Mouse (Mus musculus) myocyte (in vitro differentiated cells): ENCODE results near the gene Vav2.

ENCODE experiments used
- CEBPB ChIP-seq: IDR thresholded peaks from 2 replicates; pipeline ENCODE4 v1.6.1; 2011; ENCODE audit warnings: mild to moderate bottlenecking, moderate library complexity; ENCODE audit not compliant: poor library complexity, insufficient read depth, severe bottlenecking
- E2F4 ChIP-seq: IDR thresholded peaks from one replicate; pipeline ENCODE4 v1.6.1; 2011; ENCODE audit warnings: mild to moderate bottlenecking, control low read depth, moderate library complexity; ENCODE audit not compliant: insufficient read depth
- MAX ChIP-seq: IDR thresholded peaks from one replicate; pipeline ENCODE4 v1.6.1; 2011; ENCODE audit warnings: low read depth, mild to moderate bottlenecking, control low read depth
- MYOD1 ChIP-seq, 3 experiments: IDR thresholded peaks; one replicate each; pipeline ENCODE4 v1.6.1; 2011; ENCODE audit warnings: control low read depth in 2 of 3, low read depth in 2 of 3, mild to moderate bottlenecking in 2 of 3, moderate library complexity in 1 of 3; ENCODE audit not compliant: insufficient read length in 2 of 3, control insufficient read depth in 1 of 3
- MYOG ChIP-seq, 3 experiments: IDR thresholded peaks; one replicate each; pipeline ENCODE4 v1.6.1; 2011; ENCODE audit warnings: control low read depth in 2 of 3, low read depth in 2 of 3, mild to moderate bottlenecking in 2 of 3; ENCODE audit not compliant: insufficient read length in 2 of 3, control insufficient read depth in 1 of 3, insufficient read depth in 1 of 3
- POLR2A ChIP-seq: IDR thresholded peaks from one replicate; pipeline ENCODE4 v1.6.1; 2011; ENCODE audit warnings: low read depth, mild to moderate bottlenecking, control low read depth, moderate library complexity; ENCODE audit not compliant: insufficient read length
- POLR2AphosphoS2 ChIP-seq: IDR thresholded peaks from one replicate; pipeline ENCODE4 v1.6.1; 2011; ENCODE audit warnings: low read depth, control low read depth; ENCODE audit not compliant: insufficient read length
- REST ChIP-seq: IDR thresholded peaks from one replicate; pipeline ENCODE4 v1.6.1; 2011; ENCODE audit warnings: mild to moderate bottlenecking, control low read depth, moderate library complexity; ENCODE audit not compliant: insufficient read depth, insufficient read length
- TCF12 ChIP-seq: IDR thresholded peaks from one replicate; pipeline ENCODE4 v1.6.1; 2011; ENCODE audit warnings: mild to moderate bottlenecking, control low read depth; ENCODE audit not compliant: poor library complexity, insufficient read depth, severe bottlenecking
- TCF3 ChIP-seq: IDR thresholded peaks from one replicate; pipeline ENCODE4 v1.6.1; 2011; ENCODE audit warnings: low read depth, control low read depth; ENCODE audit not compliant: insufficient read length
- USF1 ChIP-seq: IDR thresholded peaks from one replicate; pipeline ENCODE4 v1.6.1; 2011; ENCODE audit warnings: low read depth, mild to moderate bottlenecking, control low read depth, moderate library complexity

DNA sequence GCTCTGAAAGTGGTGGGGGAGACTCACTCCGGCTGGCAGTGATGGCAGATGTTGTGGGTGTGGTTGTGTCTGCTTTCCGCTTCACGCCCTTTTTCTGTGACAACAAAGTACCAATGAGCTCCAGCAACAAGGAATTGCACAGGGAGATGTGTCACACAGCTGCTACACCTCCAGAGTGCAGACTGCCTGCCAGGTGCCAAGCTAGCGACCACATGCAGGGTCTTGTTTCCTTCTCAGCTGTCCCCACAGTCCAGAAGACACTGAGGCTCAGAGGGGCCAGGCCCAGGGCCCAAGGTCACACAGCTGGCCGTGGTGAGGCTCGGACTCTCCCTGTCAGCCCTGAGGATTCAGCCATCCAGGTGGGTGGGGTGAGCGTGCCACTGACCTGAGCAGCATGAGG lies 32.9 kb upstream of the Vav2 start:
- TF ChIP-seq POLR2A (no peak), TCF12 (no peak), USF1 (no peak), MAX (no peak), POLR2AphosphoS2 (no peak), MYOD1 (IDR thresholded peaks at IDR 0.05; ENCODE audit: control insufficient read depth in 1 of 3, insufficient read length in 2 of 3, low read depth in 2 of 3) (peak in 2 of 3 experiments; percentile 68 to 84), REST (no peak), E2F4 (no peak), MYOG (IDR thresholded peaks at IDR 0.05; ENCODE audit: control insufficient read depth in 1 of 3, insufficient read depth in 1 of 3, insufficient read length in 2 of 3, low read depth in 2 of 3) (peak in 2 of 3 experiments; percentile 70 to 91), TCF3 (peak; percentile 43), CEBPB (no peak)
